Mouse (Mus musculus) kidney, adult 18-20 months (tissue): Measurements from ENCODE around the gene Tmcc1.
"Not testable (repeated sequence)": the region's sequence is repeated elsewhere in the genome, so short reads cannot be mapped to it uniquely, and the experiment has no call there.

Source experiments
- DNase-seq: peaks from one replicate; pipeline ENCODE4 v3.0.0; 2021

The Tmcc1 gene

DNA sequence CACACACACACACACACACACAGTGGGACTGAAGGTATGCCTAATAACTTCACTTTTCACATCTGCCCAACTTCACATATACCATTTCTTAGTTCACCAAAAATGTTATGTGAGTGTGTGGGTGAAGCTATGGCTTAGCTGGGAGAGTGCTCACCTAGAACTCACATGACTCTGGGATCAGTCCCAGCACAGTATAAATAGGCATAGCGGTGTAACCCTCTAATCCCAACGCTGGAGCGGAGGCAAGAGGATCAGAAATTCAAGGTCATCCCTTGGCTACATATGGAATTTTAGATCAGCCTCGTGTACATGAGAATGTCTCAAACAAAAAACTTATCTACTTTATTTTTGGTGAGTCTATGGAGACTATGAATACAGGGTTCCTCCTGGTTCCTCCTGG is 119.7 kb downstream of the Tmcc1 start:
- no peak for DNase-seq

DNA sequence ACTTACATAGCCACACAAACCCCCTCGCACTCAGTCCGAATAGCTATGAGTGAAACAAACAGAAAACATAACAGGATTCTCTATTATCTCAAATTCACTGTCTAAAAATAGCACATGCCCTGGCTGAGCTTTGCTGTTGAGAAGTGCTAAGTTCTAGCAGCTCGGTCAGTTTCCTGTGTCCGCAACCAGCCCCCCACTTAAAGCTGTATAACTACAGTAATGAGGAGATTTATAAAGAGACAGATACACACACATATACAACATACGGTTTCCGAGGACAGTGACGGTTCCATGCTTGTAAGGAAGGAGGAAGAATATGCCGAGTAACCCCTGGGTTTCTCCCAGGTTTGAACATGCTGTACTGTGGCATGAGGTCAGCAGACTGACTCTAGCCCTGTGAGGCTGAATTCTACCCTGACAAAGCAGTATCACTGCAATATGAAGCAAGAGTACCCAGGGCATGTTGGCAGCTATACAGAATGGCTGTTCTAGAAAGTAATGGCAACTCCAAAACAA is 120.5 kb downstream of the Tmcc1 start:
- peak; percentile 25 for DNase-seq

DNA sequence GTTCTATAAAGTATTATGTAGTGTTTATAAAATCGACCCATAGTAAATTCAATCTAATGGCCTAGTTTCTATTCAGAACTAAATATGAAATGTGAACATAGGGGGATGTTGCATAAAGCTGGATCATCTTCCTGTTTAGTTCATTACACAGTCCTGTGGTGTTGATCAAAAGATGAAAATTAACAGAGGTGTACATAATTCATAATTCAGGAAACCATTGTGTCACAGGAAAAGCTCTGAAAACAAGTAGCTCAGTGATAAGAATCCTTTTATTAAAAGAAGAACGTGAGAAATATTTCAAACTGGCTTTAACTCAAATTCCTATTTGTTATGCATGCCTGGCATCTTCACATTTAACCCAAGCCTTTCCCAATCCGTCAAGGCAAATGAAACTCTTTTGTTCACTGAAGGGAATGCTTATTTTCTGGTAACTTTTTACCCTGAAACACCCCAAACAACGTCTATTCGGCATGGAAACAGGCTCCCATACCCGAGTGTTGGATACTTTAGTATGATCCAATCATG is 121.0 kb downstream of the Tmcc1 start:
- DNase-seq = no peak

DNA sequence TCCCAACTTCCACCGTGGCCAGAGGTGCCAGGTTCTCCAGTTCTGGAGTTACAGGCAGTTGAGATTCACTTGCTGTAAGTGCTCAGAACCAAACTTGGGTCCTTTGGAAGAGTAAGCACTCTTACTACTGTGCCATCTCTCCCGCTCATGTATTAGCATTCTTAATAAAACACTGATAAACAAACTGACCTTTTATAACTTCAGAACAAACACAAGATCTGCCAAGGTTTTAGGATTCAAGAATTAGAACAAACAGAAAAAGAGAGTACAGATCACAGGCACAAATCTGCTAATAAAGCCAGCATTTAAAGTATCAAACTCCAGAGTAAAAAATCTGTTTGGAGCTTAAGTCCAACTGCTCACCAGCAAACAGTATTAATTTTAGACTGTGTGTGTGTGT is 121.5 kb downstream of the Tmcc1 start:
- no peak for DNase-seq

DNA sequence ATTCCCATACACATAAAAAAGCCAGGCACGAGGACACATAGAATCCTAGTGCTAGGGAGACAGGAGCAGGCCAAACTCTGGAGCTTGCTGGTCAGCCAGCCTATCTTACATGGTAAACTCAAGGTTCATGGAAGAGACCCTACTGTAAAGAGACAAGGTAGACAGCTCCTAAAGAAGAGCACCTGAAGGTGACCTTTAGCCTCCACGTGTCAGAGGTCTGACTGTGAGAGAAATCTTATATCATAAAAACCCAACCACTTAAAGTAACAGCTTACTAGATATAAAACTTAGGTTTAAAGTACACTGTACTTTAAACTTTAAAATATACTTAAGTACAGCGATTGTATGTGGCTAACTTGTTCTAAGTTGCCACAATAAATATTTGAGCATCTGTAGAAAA is 122.7 kb downstream of the Tmcc1 start:
- DNase-seq = no peak

DNA sequence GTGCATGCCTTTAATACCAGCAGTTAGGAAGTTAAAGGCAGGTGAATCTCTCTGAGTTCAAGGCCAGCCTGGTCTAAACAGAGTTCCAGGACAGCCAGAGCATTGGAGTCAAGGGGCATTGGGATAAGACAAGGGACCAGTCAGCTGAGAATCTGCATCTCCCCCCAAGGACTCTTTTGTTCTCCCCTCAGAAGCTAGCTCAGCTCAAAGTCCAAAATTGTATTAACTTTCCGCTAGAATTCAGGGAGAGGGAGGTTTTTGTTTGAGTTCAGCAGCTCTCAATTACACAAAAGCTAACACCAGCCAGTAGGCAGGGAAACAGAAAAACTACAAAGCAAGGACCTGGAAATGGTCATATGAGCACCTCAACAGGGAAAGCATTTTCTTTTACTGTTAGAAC is 129.8 kb downstream of the Tmcc1 start:
- DNase-seq = no peak

DNA sequence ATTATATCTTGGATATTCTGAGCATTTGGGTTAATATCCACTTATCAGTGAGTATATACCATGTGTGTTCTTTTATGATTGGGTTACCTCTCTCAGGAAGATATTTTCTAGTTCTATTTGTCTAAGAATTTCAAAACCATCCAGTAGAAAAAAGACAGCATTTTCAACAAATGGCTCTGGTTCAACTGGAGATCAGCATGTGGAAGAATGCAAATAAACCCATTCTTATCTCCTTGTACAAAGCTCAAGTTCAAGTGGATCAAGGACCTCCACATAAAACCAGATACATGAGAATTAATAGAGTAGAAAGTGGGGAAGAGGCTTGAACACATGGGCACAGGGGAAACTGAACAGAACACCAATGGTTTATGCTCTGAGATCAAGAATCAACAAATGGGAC is 133.7 kb downstream of the Tmcc1 start:
- not testable (repeated sequence) for DNase-seq

DNA sequence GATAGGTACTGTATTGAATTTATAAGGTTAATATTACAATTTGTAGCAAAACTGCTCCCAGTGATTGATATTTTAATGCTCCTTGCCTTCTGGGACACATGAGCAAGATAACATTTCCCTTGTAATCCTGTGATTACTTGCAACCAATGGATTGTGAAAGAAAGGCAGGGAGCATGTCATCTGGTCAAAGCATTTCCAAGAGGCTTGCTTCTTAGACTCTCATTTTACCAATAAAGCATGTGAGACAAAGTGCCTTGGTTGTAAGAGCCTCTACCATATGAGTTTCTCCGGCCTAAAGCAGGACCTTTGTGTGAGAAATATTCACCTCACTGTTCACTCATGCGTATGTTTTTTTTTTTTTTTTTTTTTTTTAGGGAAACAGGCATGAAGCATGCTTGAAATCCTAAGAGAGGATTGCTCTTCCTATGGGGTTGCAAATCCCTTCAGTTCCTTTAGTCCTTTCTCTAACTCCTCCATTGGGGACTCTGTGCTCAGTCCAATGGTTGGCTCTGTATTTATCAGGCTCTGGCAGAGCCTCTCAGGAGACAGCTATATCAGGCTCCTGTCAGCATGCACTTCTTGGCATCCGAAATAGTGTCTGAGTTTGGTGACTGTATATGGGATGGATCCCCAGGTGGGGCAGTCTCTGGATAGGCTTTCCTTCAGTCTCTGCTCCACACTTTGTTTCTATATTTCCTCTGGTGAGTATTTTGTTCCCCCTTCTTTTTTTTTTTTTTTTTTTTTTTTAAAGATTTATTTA is 134.6 kb downstream of the Tmcc1 start:
- DNase-seq = no peak

DNA sequence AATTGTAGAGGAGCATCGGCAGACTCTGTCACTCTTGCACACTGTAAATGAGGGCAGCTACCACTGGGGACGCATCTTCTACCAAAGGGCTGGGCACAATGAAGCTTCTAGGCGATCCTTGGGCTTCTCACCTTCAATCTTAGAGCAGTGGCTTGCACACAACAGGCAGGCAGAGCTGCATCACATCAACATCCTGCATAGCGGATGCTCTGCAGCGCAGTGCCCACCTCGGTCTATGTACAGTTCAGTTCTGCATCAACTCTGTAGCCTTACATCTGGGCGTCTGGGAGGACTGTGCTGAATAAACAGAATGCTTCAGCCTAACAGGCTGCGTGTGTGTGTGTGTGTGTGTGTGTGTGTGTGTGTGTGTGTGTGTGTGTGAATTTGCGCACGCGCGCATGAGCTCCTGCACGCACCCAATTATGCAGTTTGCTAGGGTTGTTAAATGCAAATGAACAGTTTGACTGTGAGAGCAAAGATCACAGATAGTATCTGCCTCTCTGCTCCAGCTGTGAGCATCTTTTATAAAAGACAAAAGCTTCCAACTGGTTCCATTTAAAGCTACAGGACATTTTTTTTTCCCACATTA is 136.5 kb downstream of the Tmcc1 start:
- peak; percentile 29 for DNase-seq

DNA sequence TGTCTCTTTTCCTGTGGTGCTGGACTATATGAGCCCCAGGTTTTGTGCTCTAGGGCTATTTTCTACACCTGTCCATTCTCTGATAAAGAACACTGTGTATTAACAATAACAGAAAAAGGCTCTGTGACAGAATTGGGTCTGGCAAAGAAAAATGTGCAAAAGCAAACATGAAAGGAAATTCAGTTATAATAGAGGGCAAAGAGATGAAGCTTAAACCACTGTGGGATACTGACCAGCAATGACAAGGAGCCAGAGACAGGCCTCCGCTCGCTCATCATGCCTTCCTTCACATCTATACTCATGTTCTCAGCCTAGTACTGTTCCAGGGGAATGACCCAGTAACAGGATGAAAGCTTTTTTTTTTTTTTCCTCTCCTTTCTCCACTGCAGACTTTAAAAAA is 137.5 kb downstream of the Tmcc1 start:
- DNase-seq = no peak

DNA sequence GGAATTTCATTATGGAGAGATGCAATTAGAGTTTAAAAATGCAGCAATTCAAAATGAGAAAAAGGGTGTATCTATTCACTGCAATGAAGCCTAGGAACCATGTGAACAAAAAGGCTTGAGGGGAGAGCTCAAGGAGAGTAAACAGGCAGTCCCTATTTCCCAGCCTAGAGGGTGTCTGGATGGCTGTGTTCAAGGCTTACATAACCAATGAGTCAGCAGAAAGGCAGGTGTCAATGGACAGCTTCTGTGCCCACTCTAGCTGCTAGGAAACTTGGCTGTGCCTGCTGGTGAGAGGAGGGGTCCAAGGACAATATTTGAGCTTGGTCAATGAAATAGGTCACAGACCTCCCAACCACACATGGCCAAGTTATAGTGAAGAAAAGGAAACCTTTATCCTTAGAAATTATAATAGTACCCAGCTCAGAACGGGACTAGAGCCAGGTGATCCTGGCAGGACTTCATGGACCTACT is 138.2 kb downstream of the Tmcc1 start:
- DNase-seq = peak; percentile 27

DNA sequence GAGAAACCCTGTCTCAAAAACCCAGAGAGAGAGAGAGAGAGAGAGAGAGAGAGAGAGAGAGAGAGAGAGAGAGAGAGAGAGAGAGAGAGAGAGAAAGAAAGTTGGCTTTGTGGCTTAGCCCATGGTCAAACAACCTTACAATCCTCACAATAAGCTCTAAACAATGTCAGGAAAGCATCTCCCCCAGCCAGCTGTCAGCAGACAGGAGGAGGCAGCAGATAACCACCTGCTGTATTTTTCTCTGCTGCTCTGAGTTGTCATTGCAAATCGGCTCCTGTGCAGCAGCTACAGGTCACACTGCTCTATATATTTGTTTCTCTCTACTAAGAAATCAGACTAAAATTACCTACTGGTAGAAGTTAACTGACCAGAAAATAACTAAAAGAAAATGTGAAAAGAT is 145.4 kb downstream of the Tmcc1 start:
- no peak for DNase-seq

DNA sequence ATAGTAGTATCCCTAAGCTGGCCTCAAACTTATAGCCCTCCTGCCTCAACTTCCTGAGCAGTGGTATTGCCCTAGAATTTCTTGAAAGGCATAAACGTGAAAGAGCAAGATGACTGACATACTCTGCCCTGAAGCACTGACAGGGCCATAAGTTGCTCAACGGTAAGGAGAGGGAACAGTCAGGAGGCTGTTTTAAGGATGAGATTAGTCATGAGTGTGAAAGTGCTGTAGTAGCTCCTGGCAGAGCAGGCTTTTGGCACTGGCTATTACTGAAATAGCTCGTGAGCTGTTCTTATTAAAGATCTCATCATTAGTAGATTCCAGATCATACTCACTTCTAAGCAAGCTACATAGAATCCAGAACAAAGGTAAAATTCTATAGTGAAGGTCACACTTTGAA is 145.9 kb downstream of the Tmcc1 start:
- DNase-seq = no peak

DNA sequence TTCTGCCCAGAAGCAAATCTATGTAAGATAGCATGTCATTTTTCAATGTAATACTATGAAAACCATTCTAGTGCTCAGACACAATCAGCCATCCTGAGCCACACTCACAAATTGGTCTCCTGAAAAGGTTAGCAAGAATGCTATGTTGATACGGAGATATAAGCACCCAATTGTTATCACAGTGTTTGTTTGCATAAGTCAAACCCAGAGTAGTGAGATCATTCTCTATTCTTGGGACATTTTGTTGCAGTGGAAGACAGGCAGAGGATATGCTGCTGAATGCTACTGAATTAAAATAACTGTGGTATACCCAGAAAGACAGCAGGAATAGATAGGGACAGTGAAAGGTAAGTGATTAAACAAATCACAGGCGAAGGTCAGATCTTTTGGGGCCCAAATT is 149.2 kb downstream of the Tmcc1 start:
- no peak for DNase-seq

DNA sequence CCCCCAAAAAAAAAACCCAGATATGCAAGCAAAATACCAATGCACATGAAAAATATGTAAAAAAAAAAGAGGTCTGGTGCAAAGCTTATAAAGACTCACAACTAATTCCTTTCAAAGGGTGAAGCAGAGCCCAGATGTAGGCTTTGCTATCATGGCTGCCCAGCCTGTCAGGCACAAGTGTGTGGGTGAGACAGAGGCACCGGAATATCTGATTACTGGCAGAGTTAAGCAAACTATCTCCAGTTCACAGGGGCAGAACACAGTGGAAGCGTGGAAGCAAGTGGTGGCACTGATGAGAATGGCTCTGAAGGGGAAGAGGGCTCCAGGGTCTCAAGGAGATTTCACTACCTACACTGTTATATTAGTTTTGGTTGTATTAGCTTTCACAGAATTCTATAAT is 155.1 kb downstream of the Tmcc1 start:
- DNase-seq = no peak

DNA sequence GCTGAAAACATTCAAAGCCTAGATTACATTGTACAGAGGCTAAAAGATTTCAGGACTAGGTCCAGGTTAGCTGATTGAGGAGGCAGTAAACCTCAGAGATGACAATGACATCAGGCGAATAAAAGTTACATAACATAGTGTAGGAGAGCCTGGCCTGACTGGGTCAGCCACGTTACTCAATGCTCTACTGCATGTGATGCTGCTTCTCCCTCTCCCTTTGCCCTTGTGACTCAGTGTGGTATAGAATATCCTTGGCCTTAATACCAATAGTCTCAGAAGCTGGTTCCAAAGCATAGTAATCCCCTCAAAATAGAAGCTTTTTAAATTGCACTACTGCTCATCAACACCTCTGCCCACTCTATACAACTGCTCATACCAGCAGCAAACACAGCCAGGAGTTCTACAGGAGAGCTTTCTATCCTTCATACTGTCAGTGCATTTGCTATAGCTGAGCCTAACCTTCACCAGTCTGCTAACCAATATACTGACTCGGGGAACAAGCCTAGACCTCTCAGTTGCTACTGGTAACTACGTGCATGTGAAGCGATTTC is 155.9 kb downstream of the Tmcc1 start:
- DNase-seq = no peak

DNA sequence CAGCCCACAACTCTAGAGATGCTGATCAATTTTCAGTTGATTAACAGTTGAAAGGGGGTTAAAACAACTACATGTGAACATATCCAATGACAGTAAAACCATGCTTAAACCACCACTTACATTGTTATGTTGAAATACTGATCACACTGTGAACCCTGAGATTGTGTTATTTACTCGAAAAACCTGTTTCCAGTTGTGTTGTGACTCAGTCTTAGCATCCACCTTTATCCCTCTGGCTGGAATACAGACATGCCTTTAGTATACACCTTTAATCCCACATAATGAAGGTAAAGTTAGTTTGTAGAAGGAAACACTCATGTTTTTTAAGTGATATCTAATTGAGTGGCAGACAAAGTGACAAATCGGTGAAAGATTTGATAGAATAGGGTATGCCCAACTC is 156.7 kb downstream of the Tmcc1 start:
- no peak for DNase-seq

DNA sequence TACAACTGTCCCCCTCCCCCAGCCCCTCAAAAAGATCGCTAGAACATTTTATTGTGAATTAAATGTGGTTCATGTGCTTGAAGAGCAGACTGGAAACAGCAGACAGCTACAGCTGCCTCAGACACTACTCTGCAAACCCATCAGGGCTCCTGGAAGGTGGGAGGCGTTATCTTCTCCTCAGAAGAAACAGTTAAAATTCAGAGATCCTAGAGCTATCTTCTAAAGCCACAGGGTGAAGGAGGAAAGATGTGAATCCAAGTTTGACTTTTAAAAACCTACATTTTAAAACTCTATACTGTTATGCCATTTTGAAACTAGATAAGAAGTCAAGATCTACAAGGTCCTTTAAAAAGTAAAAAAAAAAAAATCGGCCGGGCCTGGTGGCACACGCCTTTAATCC is 162.2 kb downstream of the Tmcc1 start:
- no peak for DNase-seq

DNA sequence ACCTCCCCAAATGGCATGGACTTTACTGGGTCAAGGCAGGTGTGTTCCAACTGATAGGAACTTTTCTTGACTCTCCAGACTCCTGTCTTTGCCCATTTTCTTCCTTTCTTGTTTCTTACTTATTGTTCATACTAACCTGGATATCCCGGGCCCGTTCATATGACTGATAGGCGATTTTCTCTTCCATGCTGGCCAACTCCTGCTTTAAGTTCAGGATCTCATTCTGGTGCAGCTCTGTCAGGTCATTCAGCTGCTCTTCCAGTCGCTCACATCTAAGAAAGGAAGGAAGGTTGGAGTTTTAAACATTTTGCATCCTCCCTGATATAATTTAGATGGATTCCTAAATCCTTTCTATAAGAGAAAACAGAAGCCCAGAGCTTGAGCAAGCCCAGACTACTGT is 168.6 kb downstream of the Tmcc1 start:
- DNase-seq = no peak

DNA sequence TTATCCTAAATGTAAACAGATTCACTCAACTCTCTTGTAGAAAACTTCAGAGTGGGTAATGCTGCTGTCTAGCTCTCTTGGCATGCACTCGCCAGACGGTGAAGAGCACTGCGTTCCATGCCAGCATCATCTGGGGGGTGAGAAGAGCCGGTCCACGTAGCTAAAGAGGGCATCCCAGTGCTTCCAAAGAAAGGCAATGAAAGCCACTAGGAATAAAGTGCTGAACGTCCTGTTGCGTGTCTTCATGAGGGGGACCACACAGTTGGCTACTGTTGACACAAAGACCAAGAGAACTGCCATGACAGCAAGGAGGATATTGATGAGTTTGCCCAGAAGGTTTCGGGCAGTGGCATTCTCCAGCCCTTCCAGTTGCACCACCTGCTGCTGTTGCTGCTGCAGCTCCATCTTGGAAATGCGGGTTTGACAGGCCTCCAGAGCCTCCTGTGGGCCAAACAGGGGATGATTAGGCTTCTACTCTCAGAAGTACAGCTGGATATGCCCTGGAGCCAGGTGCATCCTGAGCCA is 171.3 kb downstream of the Tmcc1 start:
- DNase-seq = no peak

DNA sequence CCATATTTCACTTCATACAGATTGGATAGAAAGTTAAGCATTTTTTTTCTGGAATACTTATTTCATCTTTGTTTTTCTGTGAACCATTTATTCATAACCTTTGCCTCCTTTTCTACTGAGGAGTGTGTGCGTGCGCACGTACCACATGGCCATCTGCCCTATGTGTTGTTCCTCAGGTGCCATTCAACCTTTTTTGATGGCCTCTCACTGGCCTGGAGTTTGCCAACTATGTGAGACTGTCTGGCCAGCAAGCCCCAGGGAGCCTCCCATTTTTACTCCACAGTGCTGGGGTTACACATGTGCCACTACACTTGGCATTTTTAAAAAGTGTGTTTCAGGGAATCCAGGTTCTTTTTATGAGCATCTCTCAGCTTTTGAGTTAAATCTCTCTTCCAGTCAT is 177.4 kb downstream of the Tmcc1 start:
- no peak for DNase-seq

DNA sequence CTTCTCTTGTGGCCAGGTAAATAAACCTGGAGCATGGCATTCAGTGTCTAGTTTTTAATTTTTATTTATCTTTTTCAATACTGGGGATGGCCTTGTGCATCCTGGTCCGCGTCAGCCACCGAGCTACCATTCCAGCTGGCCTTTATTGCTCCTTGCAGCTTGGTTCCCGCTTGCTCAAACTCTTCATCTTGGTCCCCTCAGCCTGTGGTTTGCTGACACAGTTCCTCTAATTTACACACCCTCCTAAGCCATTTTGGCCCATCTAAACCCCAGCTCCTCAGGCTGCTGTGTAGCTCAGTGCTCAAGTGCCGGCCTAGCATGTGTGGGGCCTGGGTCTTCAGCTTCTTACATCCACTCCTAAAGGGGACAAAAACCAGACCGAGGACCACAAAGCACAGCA is 179.2 kb downstream of the Tmcc1 start:
- DNase-seq = no peak

DNA sequence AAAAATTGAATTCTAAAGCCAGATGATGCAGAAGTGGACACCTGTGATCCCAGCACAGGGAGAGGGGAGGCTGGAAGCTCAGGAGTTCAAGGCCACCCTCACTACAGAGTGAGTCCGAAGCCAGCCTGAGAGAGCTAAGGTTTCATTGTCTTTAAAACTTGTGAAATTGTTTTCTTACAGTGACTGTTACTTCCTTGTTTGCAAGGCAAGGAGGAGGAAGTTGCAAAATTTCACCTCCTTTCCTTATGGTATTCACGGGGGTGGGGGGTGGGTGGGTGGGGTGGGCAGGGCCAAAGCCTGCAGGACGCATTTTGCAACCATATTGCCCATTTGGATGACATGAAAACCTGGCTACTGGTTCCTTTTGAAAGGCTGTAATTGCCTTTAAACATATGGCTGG is 179.6 kb downstream of the Tmcc1 start:
- DNase-seq = no peak

DNA sequence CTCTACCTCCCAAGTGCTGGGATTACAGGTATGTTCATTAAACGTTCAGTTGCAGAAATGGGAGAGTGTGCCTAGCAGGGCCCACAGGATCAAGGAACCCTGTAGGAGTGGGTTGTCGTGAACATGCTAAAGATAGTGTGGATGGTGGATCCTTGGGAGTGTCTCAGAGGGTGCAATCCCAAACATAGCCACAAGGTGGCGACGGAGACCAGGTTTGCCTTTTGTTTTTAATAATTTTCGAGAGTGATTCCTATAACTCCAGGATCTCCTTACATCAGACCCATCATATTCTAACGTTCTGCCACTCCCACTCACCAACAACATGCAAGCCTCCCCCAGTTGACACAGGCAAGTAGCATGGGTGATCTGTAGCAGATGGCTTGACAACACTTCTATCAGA is 182.7 kb downstream of the Tmcc1 start:
- DNase-seq = peak; percentile 91
